Mouse (Mus musculus) hindbrain, embryonic 16.5 days (tissue): ENCODE data around the gene E2f6. TPM values are rescaled to one million over a fixed set of nuclear protein-coding genes. Genes with fewer than 3 reads are reported as not detected.
A peak's percentile ranks its signal among the peaks of the same experiment; 100 is the strongest.

Experiments used
- ATAC-seq: fragments of 200-750 bp; cut with Nextera tagmentation; 2 replicates; pipeline ENCODE4 v1.8.0; 2017; ENCODE audit warnings: moderate TSS enrichment, moderate library complexity
- H3K27ac ChIP-seq: fragments of 300-500 bp; sonication (generic); 2 replicates; pipeline ENCODE4 v1.5.1; 2014; ENCODE audit warnings: low read depth, mild to moderate bottlenecking, control low read depth, low read length, moderate library complexity
- H3K27me3 ChIP-seq: fragments of 300-500 bp; sonication (generic); replicated peaks from 2 replicates; pipeline ENCODE4 v1.6.1; 2014; ENCODE audit warnings: low read length; ENCODE audit not compliant: control insufficient read depth, insufficient read depth
- H3K36me3 ChIP-seq: fragments of 300-500 bp; sonication (generic); 2 replicates; pipeline ENCODE4 v1.6.1; 2014; ENCODE audit warnings: mild to moderate bottlenecking, low read length, moderate library complexity, mixed read lengths; ENCODE audit not compliant: control insufficient read depth, insufficient read depth
- H3K4me1 ChIP-seq: fragments of 300-500 bp; sonication (generic); 2 replicates; pipeline ENCODE4 v1.6.1; 2014; ENCODE audit warnings: low read depth, low read length; ENCODE audit not compliant: control insufficient read depth, insufficient read depth
- H3K4me2 ChIP-seq: fragments of 300-500 bp; sonication (generic); 2 replicates; pipeline ENCODE4 v1.6.1; 2014; ENCODE audit warnings: mild to moderate bottlenecking, low read length, control low read depth, moderate library complexity
- H3K4me3 ChIP-seq: fragments of 300-500 bp; sonication (generic); 2 replicates; pipeline ENCODE4 v1.5.1; 2014; ENCODE audit warnings: mild to moderate bottlenecking, low read length, control low read depth, moderate library complexity
- H3K9ac ChIP-seq: fragments of 300-500 bp; sonication (generic); 2 replicates; pipeline ENCODE4 v1.6.1; 2014; ENCODE audit warnings: low read depth, mild to moderate bottlenecking, control low read depth, low read length, moderate library complexity
- H3K9me3 ChIP-seq: fragments of 300-500 bp; sonication (generic); 2 replicates; pipeline ENCODE4 v1.6.1; 2014; ENCODE audit warnings: mild to moderate bottlenecking, low read length, moderate library complexity; ENCODE audit not compliant: control insufficient read depth
- WGBS: fragments of 180-500 bp; shearing (Covaris S2); extraction: QIAGEN DNeasy Blood & Tissue Kit; methylation state at CpG from one replicate; pipeline ENCODE4 v1.1.7; 2014; 5-methylcytosine and 5-hydroxymethylcytosine counted together
- polyA plus RNA-seq: library from polyadenylated mRNA; unstranded; fragments of >200 nt; fragmentation: Nextera tagmentation; extraction: Ambion mirVana; gene quantifications from 2 replicates; pipeline ENCODE4 v1.2.1, GENCODE M21; 2015

E2f6 gene
- polyA plus RNA-seq, 1 experiment from 2014 or later, result 28.9 TPM

DNA sequence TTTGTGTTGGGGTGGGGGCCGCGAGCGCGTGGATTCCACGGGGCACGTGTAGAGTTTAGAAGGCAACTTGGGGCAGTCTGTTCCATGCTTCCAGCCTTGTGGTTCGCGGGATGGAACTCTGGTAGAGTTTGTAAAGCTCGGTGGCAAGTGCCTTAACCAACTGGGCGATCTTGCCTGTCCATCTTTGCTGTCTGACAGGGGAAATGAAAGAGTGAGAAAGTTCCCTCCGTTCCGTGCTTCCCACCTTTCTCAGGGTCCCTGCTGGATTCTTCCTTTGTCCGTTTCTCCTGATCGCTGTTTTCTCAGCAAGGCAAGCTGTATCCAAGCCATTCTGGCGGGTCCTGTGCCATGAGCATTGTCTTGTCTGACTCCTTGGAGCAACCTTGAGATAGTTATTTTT is 714 bp downstream of the E2f6 start:
- Histone ChIP-seq H3K27me3 (no peaks in the 10 kb centered on the region), H3K4me2 (peak overlapping the region; percentile 68), H3K36me3 (no peaks in the 10 kb centered on the region), H3K4me1 (peaks cover 14% of the 10 kb centered on the region), H3K9ac (peak overlapping the region; percentile 95), H3K9me3 (no peaks in the 10 kb centered on the region), H3K27ac (no peak overlapping the region), H3K4me3 (peak overlapping the region; percentile 93)
- 5% methylated on average over 15 of the region's 15 CpGs for WGBS
- peak; percentile 38 for ATAC-seq

DNA sequence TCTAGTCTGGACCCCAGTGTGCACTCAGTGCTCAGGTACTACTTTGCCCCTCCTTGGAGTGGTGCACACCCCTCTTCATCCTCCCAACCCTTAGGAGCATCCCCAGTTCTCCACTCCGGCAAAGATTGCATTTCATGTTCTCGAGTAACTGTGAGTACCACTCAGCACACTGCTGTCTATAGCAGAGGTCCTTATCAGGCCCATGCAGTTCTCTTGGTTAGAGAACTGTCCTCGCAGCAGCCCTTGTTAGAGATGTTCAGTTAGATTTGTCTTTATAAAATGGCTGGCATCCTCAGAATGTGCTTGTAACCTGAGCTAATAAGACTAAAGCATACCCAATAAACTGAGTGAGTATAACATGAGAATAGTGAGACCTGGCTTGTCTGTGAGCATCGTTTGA is 6.4 kb downstream of the E2f6 start:
- Histone ChIP-seq H3K9ac (no peak overlapping the region), H3K27ac (no peak overlapping the region), H3K36me3 (peaks cover 11% of the 10 kb centered on the region), H3K27me3 (no peaks in the 10 kb centered on the region), H3K4me3 (no peak overlapping the region), H3K9me3 (no peaks in the 10 kb centered on the region), H3K4me2 (no peak overlapping the region), H3K4me1 (peaks cover 8% of the 10 kb centered on the region)
- ATAC-seq, result no peak
- 81% methylated on average over 4 of the region's 4 CpGs for WGBS

DNA sequence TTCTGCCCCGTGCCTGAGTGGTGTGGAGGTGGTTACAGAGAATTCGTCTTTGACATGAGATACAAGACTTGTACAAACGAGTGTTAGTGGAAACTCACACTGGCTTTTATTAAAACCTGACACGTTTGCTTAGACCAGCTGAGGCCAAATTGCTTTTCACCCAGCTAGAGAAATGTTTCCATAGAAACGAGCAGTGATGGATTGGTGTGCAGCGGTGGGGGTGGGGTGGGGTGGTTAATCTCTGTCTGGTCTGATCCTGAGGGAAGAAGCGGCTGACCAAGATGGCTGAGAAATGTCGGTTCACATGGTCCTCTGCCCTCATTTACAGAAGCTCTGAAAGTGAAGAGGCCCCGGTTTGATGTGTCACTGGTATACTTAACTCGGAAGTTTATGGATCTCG is 7.8 kb downstream of the E2f6 start:
- Histone ChIP-seq H3K27me3 (no peaks in the 10 kb centered on the region), H3K27ac (no peak overlapping the region), H3K9me3 (no peaks in the 10 kb centered on the region), H3K36me3 (peaks cover 18% of the 10 kb centered on the region), H3K4me3 (no peak overlapping the region), H3K9ac (no peak overlapping the region), H3K4me1 (no peaks in the 10 kb centered on the region), H3K4me2 (no peak overlapping the region)
- 26% methylated on average over 11 of the region's 11 CpGs for WGBS
- peak; percentile 73 for ATAC-seq

DNA sequence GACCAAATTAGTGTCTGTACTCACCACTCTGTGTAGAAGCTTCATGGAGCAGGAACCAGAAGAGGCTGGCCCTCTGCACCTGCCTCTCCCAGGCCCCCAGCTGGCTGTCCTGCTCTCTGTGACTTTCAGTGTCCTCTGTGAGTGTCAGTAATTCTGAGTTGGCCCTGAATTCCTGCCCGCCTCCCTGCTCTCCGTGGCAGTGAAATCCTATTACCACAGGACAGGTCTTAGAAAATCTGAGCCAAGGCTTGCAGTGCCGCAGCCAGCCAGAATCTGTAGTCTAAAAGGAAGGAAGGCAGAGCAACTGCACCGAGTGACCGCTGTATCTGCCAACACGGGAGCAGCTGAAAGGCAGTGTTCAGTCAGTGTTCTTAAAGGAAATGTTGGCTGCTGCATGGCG is 10.0 kb downstream of the E2f6 start:
- Histone ChIP-seq H3K9ac (no peak overlapping the region), H3K4me1 (no peaks in the 10 kb centered on the region), H3K36me3 (peaks cover 18% of the 10 kb centered on the region), H3K27me3 (no peaks in the 10 kb centered on the region), H3K9me3 (no peaks in the 10 kb centered on the region), H3K4me2 (no peak overlapping the region), H3K27ac (0 out of 2 replicates have a peak overlapping the region, but pooled peaks have one; percentile 12), H3K4me3 (no peak overlapping the region)
- peak; percentile 71 for ATAC-seq
- 73% methylated on average over 7 of the region's 7 CpGs for WGBS

DNA sequence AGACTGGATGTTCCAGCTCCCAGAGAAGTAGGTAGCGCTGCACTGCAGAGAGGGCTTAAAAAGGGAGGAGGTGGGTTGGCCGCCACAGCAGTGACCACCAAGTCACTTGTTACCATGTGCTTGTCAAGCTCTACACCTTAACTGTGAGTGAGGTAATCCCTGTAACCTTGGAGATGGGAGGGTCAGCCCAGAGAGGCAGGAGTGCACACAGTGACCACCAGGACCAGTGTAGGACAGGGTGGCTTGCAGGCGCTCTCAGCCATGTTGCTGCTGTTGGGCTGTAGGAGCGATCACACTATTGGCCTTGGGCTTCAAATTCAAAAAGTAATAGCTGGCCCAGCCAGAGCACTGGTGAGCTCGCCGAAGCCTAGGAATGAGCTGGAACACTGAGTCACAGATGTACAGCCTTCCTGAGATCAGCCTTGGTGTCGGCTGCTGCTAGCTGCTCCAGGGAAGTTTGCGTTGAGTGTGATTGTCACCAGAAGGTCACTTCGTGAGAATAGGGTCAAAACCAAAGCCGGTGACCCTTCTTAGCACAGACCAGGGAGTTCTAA is 11.5 kb downstream of the E2f6 start:
- Histone ChIP-seq H3K36me3 (peaks cover 15% of the 10 kb centered on the region), H3K9ac (no peak overlapping the region), H3K27me3 (no peaks in the 10 kb centered on the region), H3K4me3 (no peak overlapping the region), H3K4me2 (no peak overlapping the region), H3K4me1 (no peaks in the 10 kb centered on the region), H3K27ac (no peak overlapping the region), H3K9me3 (no peaks in the 10 kb centered on the region)
- no peak for ATAC-seq
- 97% methylated on average over 10 of the region's 10 CpGs for WGBS

DNA sequence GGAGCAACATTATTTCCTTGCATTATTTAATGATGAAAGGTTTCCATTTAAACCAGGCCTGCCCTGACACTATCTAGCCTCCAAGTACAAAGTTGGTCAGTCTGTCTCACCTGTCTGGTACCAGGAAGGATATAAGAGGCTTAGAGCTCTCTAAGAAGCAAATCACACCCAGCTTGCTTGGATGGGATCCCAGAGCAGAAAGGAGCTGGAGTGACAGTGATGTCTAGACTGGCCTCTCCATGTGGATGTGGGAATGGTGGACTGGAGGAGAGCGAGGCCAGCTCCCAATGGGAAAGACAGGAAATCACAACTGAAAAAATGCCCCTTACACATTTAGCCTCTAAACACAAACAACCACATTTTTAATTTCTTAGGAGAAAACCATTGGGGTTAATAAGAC is 12.9 kb downstream of the E2f6 start:
- Histone ChIP-seq H3K9me3 (no peaks in the 10 kb centered on the region), H3K27ac (no peak overlapping the region), H3K9ac (no peak overlapping the region), H3K4me1 (no peaks in the 10 kb centered on the region), H3K4me2 (no peak overlapping the region), H3K4me3 (no peak overlapping the region), H3K36me3 (peaks cover 12% of the 10 kb centered on the region), H3K27me3 (no peaks in the 10 kb centered on the region)
- 90% methylated on average over 1 of the region's 1 CpGs for WGBS
- ATAC-seq, result no peak

DNA sequence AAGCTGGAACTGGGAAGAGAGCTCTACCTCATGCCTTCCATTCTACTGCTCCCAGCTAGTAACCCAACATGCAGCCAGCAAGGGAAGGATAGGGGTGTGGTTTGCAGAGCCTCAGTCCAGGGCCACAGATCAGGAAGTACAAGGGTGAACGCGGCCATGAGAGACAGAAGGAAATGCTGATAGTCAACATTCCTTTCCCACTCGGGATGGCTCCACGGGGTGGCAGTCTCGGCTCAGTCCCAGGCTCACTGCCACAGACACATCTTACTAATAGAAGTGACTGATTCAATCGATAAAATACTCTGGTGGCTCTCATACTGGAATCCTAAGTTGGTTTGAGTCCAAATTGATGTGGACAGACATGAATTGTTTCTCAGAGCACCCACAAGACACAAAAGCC is 17.7 kb downstream of the E2f6 start:
- H3K27ac ChIP-seq, result no peak overlapping the region
- no peaks in the 10 kb centered on the region for H3K4me1 ChIP-seq
- no peak overlapping the region for H3K4me3 ChIP-seq
- 85% methylated on average over 6 of the region's 6 CpGs for WGBS
- no peak for ATAC-seq
- H3K4me2 ChIP-seq, result no peak overlapping the region
- no peaks in the 10 kb centered on the region for H3K27me3 ChIP-seq
- no peaks in the 10 kb centered on the region for H3K9me3 ChIP-seq
- H3K36me3 ChIP-seq, result no peaks in the 10 kb centered on the region; the same call in 1 of the 2 replicates
- no peak overlapping the region for H3K9ac ChIP-seq

DNA sequence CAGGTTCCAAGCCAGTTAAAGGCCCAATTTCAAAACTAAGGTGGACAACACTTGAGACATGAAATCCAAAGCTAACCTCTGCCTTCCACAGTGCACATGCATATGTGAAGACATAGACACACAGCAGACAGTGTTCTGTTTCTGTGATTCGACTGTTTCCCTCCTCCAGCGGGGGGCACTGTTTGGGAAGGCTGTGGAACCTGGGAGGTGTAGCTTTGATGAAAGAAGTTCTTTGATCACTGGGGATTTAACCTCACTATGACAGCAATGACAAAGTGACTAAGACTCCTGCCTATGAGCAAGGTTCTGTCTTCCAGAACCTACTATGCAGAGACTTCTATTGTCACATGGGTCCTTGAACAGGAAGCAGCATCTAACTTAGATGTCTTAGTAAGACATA is 19.0 kb downstream of the E2f6 start:
- no peaks in the 10 kb centered on the region; the same call in 1 of the 2 replicates for H3K36me3 ChIP-seq
- no peak overlapping the region for H3K27ac ChIP-seq
- no peaks in the 10 kb centered on the region for H3K4me1 ChIP-seq
- H3K9me3 ChIP-seq, result no peaks in the 10 kb centered on the region
- H3K4me2 ChIP-seq, result no peak overlapping the region
- H3K9ac ChIP-seq, result no peak overlapping the region
- ATAC-seq, result no peak
- 78% methylated on average over 2 of the region's 2 CpGs for WGBS
- H3K27me3 ChIP-seq, result no peaks in the 10 kb centered on the region
- H3K4me3 ChIP-seq, result no peak overlapping the region

DNA sequence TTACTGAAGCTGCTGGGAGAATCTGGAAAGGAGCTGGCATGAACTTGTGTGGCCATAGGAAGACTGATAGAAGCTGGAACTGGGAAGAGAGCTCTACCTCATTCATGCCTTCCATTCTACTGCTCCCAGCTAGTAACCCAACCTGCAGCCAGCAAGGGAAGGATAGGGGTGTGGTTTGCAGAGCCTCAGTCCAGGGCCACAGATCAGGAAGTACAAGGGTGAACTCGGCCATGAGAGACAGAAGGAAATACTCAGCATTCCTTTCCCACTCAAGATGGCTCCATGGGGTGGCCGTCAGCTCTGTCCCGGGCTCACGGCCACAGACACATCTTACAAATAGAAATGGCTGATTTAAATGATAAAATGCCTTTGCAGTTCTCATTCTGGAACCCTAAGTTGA is 20.3 kb downstream of the E2f6 start:
- no peak overlapping the region for H3K4me2 ChIP-seq
- H3K9ac ChIP-seq, result no peak overlapping the region
- no peaks in the 10 kb centered on the region; the same call in 1 of the 2 replicates for H3K36me3 ChIP-seq
- ATAC-seq, result no peak
- WGBS, result 79% methylated on average over 4 of the region's 4 CpGs
- H3K27ac ChIP-seq, result no peak overlapping the region
- no peaks in the 10 kb centered on the region for H3K27me3 ChIP-seq
- H3K9me3 ChIP-seq, result no peaks in the 10 kb centered on the region
- no peaks in the 10 kb centered on the region for H3K4me1 ChIP-seq
- H3K4me3 ChIP-seq, result no peak overlapping the region

DNA sequence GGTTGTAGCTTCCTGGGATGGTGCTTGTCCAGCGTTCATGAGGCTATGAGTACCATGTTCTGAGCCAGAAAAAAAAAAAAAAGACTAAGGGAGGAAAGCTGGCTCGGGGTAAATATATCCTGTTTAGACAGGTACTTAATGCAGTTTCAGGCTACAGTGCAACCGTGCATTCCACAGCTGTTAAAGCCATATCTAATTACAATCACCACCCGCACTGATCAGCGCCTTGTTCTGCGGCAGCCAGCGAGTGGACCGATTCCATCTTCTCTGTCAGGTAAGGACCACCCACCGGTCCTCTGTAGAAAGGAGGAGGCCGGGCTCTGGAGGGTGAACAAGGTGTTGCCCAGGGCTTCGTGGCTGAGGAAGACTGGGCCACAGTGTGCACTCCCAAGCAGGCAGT is 23.9 kb downstream of the E2f6 start:
- Histone ChIP-seq H3K9ac (no peak overlapping the region), H3K4me1 (no peaks in the 10 kb centered on the region), H3K4me3 (no peak overlapping the region), H3K9me3 (no peaks in the 10 kb centered on the region), H3K4me2 (no peak overlapping the region), H3K27ac (no peak overlapping the region), H3K27me3 (no peaks in the 10 kb centered on the region), H3K36me3 (no peaks in the 10 kb centered on the region; the same call in 1 of the 2 replicates)
- 68% methylated on average over 11 of the region's 11 CpGs for WGBS
- peak; percentile 50 for ATAC-seq
